Mouse (Mus musculus) CH12.LX (cell line): ENCODE results near the gene Tex264. TPM values are rescaled to one million over a fixed set of nuclear protein-coding genes. Genes with fewer than 3 reads are reported as not detected.

Experiments used
- DNase-seq: peaks from one replicate; pipeline ENCODE4 v3.0.0-alpha.2; 2013; ENCODE audit errors: extremely low read depth
- H3K27ac ChIP-seq: 2 replicates; pipeline ENCODE4 v1.5.1; 2012; ENCODE audit warnings: low read depth, mild to moderate bottlenecking, control low read depth, moderate library complexity; ENCODE audit not compliant: insufficient read depth
- H3K27me3 ChIP-seq: replicated peaks from 2 replicates; pipeline ENCODE3; 2012; ENCODE audit warnings: inconsistent platforms
- H3K36me3 ChIP-seq, 2 experiments: replicated peaks in 1 of 2; 2 replicates each; pipeline versions ENCODE3 to v1.6.1; 2012; ENCODE audit warnings: inconsistent platforms in 1 of 2, low read length in 1 of 2, mild to moderate bottlenecking in 1 of 2, mixed read lengths in 1 of 2, moderate library complexity in 1 of 2; ENCODE audit not compliant: control insufficient read depth in 1 of 2, insufficient read depth in 1 of 2
- H3K4me1 ChIP-seq, 2 experiments: 2 replicates each; pipeline ENCODE4 v1.6.1; 2012; ENCODE audit warnings: inconsistent platforms in 1 of 2, moderate library complexity in 1 of 2; ENCODE audit not compliant: insufficient read depth in 2 of 2, control insufficient read depth in 1 of 2
- H3K4me2 ChIP-seq: 2 replicates; pipeline ENCODE4 v1.6.1; 2012; ENCODE audit warnings: low read depth, mild to moderate bottlenecking, control low read depth; ENCODE audit not compliant: poor library complexity, insufficient read depth, severe bottlenecking
- H3K4me3 ChIP-seq, 3 experiments: fragments of 150-350 bp in 1 of 3; sonication (generic) in 1 of 3; replicated peaks in 1 of 3; 2 replicates each; pipeline versions ENCODE3 to v1.5.1; 2011 to 2012; ENCODE audit warnings: low read depth in 2 of 3, low read length in 2 of 3, mild to moderate bottlenecking in 2 of 3, moderate library complexity in 2 of 3, control low read depth in 1 of 3, improper control_type of control experiment in 1 of 3, inconsistent platforms in 1 of 3, mixed read lengths in 1 of 3; ENCODE audit not compliant: poor library complexity in 1 of 3
- H3K79me2 ChIP-seq: replicated peaks from 2 replicates; pipeline ENCODE4 v1.6.1; 2012; ENCODE audit warnings: mild to moderate bottlenecking, moderate library complexity; ENCODE audit not compliant: control insufficient read depth, poor library complexity, insufficient read depth, severe bottlenecking; ENCODE audit errors: extremely low read depth
- H3K9ac ChIP-seq: 2 replicates; pipeline ENCODE4 v1.6.1; 2012; ENCODE audit warnings: low read depth, mild to moderate bottlenecking, control low read depth, moderate library complexity; ENCODE audit not compliant: insufficient read depth
- H3K9me3 ChIP-seq: replicated peaks from 2 replicates; pipeline ENCODE3; 2012; ENCODE audit warnings: low read length, inconsistent platforms, mixed read lengths
- CTCF ChIP-seq, 2 experiments: IDR thresholded peaks in 1 of 2; conservative IDR thresholded peaks in 1 of 2; 2 replicates each; pipeline ENCODE4 v1.5.1; 2011 to 2012; ENCODE audit warnings: low read depth in 2 of 2, low read length in 2 of 2, improper control_type of control experiment in 1 of 2, inconsistent platforms in 1 of 2, mild to moderate bottlenecking in 1 of 2, moderate library complexity in 1 of 2
- EP300 ChIP-seq: IDR thresholded peaks from 2 replicates; pipeline ENCODE4 v1.6.1; 2011; ENCODE audit warnings: low read length, improper control_type of control experiment
- ETS1 ChIP-seq: conservative IDR thresholded peaks from 2 replicates; pipeline ENCODE4 v1.6.1; 2012; ENCODE audit warnings: low read depth, mild to moderate bottlenecking, inconsistent platforms, low read length, improper control_type of control experiment, moderate library complexity
- HCFC1 ChIP-seq: IDR thresholded peaks from 2 replicates; pipeline ENCODE4 v1.6.1; 2012; ENCODE audit warnings: low read depth, mild to moderate bottlenecking, inconsistent platforms, low read length, improper control_type of control experiment
- IRF4 ChIP-seq: IDR thresholded peaks from 2 replicates; pipeline ENCODE4 v1.6.1; 2014; ENCODE audit warnings: low read depth, mild to moderate bottlenecking, inconsistent platforms, low read length, improper control_type of control experiment
- JUND ChIP-seq: conservative IDR thresholded peaks from 2 replicates; pipeline ENCODE4 v1.6.1; 2011; ENCODE audit warnings: low read depth, low read length, improper control_type of control experiment
- KAT2A ChIP-seq: IDR thresholded peaks from 2 replicates; pipeline ENCODE4 v1.6.1; 2012; ENCODE audit warnings: low read length, improper control_type of control experiment, inconsistent platforms; ENCODE audit not compliant: insufficient replicate concordance
- MAFK ChIP-seq: IDR thresholded peaks from 2 replicates; pipeline ENCODE4 v1.6.1; 2011; ENCODE audit warnings: low read length, improper control_type of control experiment; ENCODE audit not compliant: insufficient replicate concordance
- MAZ ChIP-seq: IDR thresholded peaks from 2 replicates; pipeline ENCODE4 v1.6.1; 2012; ENCODE audit warnings: low read depth, mild to moderate bottlenecking, inconsistent platforms, low read length, improper control_type of control experiment, moderate library complexity
- MXI1 ChIP-seq: IDR thresholded peaks from 2 replicates; pipeline ENCODE4 v1.6.1; 2011; ENCODE audit warnings: mild to moderate bottlenecking, low read depth, low read length, improper control_type of control experiment
- MYC ChIP-seq: IDR thresholded peaks from 2 replicates; pipeline ENCODE4 v1.6.1; 2011; ENCODE audit warnings: low read depth, mild to moderate bottlenecking, improper control_type of control experiment, low read length
- PAX5 ChIP-seq: IDR thresholded peaks from 2 replicates; pipeline ENCODE4 v1.6.1; 2012; ENCODE audit warnings: low read length, inconsistent platforms, mixed read lengths
- POLR2A ChIP-seq: IDR thresholded peaks from 2 replicates; pipeline ENCODE4 v1.6.1; 2011; ENCODE audit warnings: low read depth, mild to moderate bottlenecking, improper control_type of control experiment, low read length
- POLR2AphosphoS2 ChIP-seq: IDR thresholded peaks from 2 replicates; pipeline ENCODE4 v1.6.1; 2011; ENCODE audit warnings: low read depth, low read length, improper control_type of control experiment
- SIN3A ChIP-seq: IDR thresholded peaks from 2 replicates; pipeline ENCODE4 v1.6.1; 2012; ENCODE audit warnings: low read length, improper control_type of control experiment, inconsistent platforms
- TCF12 ChIP-seq: IDR thresholded peaks from 2 replicates; pipeline ENCODE4 v1.6.1; 2014; ENCODE audit warnings: low read depth, mild to moderate bottlenecking, inconsistent platforms, low read length, improper control_type of control experiment
- USF1 ChIP-seq: IDR thresholded peaks from 2 replicates; pipeline ENCODE4 v1.6.1; 2014; ENCODE audit warnings: low read depth, mild to moderate bottlenecking, inconsistent platforms, low read length, improper control_type of control experiment
- USF2 ChIP-seq: conservative IDR thresholded peaks from 2 replicates; pipeline ENCODE4 v1.6.1; 2011; ENCODE audit warnings: low read depth, low read length, improper control_type of control experiment
- ZMIZ1 ChIP-seq: IDR thresholded peaks from 2 replicates; pipeline ENCODE4 v1.6.1; 2012; ENCODE audit warnings: low read depth, mild to moderate bottlenecking, inconsistent platforms, low read length, improper control_type of control experiment
- ZNF384 ChIP-seq: IDR thresholded peaks from 2 replicates; pipeline ENCODE4 v1.6.1; 2012; ENCODE audit warnings: low read depth, low read length, improper control_type of control experiment, inconsistent platforms
- dilution Hi-C: fragments of 300-500 bp; cut with MboI; formaldehyde crosslinking; loops from 2 replicates; pipeline ENCODE4 v1.14.3; 2020; ENCODE audit warnings: low sequenced_read_pairs; ENCODE audit not compliant: extremely low pct_unique_long_range_greater_than_20kb, extremely low pct_ligation_motif_present
- in situ Hi-C: fragments of 300-500 bp; cut with MboI; formaldehyde crosslinking; loops from 3 replicates; pipeline ENCODE4 v1.14.3; 2019; ENCODE audit warnings: low sequenced_read_pairs, low pct_ligation_motif_present, low pct_unique_long_range_greater_than_20kb, mixed read lengths
- polyA plus RNA-seq: library from polyadenylated mRNA; unstranded; fragments of >175 nt; gene quantifications from 2 replicates; pipeline ENCODE4 v1.2.1, GENCODE M21; 2012; ENCODE audit warnings: low read depth; ENCODE audit not compliant: insufficient read length
- total RNA-seq, 2 experiments: library from RNA; depleted of rRNA; stranded (reverse); fragments of 300-350 nt in 1 of 2; fragments of >200 nt in 1 of 2; gene quantifications; 2 replicates each; pipeline ENCODE4 v1.2.3; 2012 to 2014

The Tex264 gene
- total and polyA plus RNA-seq, 3 experiments: 34.3 to 54.8 (median 45.3) TPM

- Histone ChIP-seq H3K4me2 (no peak overlapping the region), H3K4me3 (no peak overlapping the region), H3K36me3 (peaks cover 18 to 91% of the 10 kb centered on the region in 2 experiments), H3K27ac (no peak overlapping the region), H3K9ac (no peak overlapping the region), H3K79me2 (no peaks in the 10 kb centered on the region)
- in situ Hi-C loops: loop anchor here (5.0 to 25.0 kb wide), 2 partner anchors 218 to 613 kb away; partner anchors contain the start of genes Cish, Manf and Mapkapk3
- TF ChIP-seq SIN3A: no peak
- TF ChIP-seq, all 38 proteins: peak for 0
- Histone ChIP-seq H3K4me1 (peaks cover 0 to 25% of the 10 kb centered on the region in 2 experiments; a peak in 1 of 4 replicates), H3K9me3 (no peaks in the 10 kb centered on the region), H3K27me3 (no peaks in the 10 kb centered on the region)
- dilution Hi-C loops: no loop called here
- no peak for DNase-seq
Observed at GRCm38 (mm10) chr9:106673860-106674259, 11.9 kb downstream of the Tex264 start.

GRCm38 (mm10) chr9:106664856-106665255 is 20.9 kb downstream of the Tex264 start:
- no peaks in the 10 kb centered on the region for H3K4me1 ChIP-seq
- no peak overlapping the region for H3K4me2 ChIP-seq
- no peak overlapping the region for H3K27ac ChIP-seq
- no peaks in the 10 kb centered on the region for H3K27me3 ChIP-seq
- H3K79me2 ChIP-seq: no peaks in the 10 kb centered on the region
- no peak overlapping the region for H3K4me3 ChIP-seq
- no peak for DNase-seq
- H3K9me3 ChIP-seq: no peaks in the 10 kb centered on the region
- dilution Hi-C loops: no loop called here
- TF ChIP-seq KAT2A (no peak), USF2 (no peak), CTCF (conservative IDR thresholded peaks at IDR 0.05 in 1 of 2, IDR thresholded peaks at IDR 0.05 in 1 of 2; ENCODE audit: low read depth in 2 of 2, low read length in 2 of 2) (no peak), ZNF384 (no peak), EP300 (no peak), MAFK (no peak), MAZ (no peak), POLR2A (no peak), MXI1 (no peak), MYC (no peak), ZMIZ1 (no peak), TCF12 (no peak), SIN3A (no peak), PAX5 (no peak), POLR2AphosphoS2 (no peak), IRF4 (no peak), JUND (no peak), HCFC1 (no peak), USF1 (no peak), ETS1 (no peak)
- TF ChIP-seq, all 38 proteins: peak for 0
- Histone ChIP-seq H3K9ac (no peak overlapping the region), H3K36me3 (peaks cover 34 to 97% of the 10 kb centered on the region in 2 experiments)
- in situ Hi-C loops: loop anchor here (25.0 kb wide), 1 partner anchor 622 kb away; the partner anchor contains the start of genes Cish and Mapkapk3
